Mouse (Mus musculus) gastrocnemius, postnatal 36 days (tissue): ENCODE measurements around the gene Col23a1. TPM values are rescaled to one million over a fixed set of nuclear protein-coding genes. Genes with fewer than 3 reads are reported as not detected.
"Not testable (repeated sequence)": the region's sequence is repeated elsewhere in the genome, so short reads cannot be mapped to it uniquely, and the experiment has no call there.

ENCODE experiments used
- DNase-seq, 2 experiments: peaks; one replicate each; pipeline ENCODE4 v3.0.0; 2022
- intact Hi-C: fragments of 180-260 bp; cut with DNase I; formaldehyde crosslinking; loops from one replicate; pipeline ENCODE4 v1.15.1; 2025
- total RNA-seq, 2 experiments: library from RNA; stranded (reverse); gene quantifications; 2 replicates each; pipeline ENCODE4 v1.2.3; 2021

The Col23a1 gene
- total RNA-seq, 2 experiments from 2014 or later = 1.4 to 1.5 TPM

DNA sequence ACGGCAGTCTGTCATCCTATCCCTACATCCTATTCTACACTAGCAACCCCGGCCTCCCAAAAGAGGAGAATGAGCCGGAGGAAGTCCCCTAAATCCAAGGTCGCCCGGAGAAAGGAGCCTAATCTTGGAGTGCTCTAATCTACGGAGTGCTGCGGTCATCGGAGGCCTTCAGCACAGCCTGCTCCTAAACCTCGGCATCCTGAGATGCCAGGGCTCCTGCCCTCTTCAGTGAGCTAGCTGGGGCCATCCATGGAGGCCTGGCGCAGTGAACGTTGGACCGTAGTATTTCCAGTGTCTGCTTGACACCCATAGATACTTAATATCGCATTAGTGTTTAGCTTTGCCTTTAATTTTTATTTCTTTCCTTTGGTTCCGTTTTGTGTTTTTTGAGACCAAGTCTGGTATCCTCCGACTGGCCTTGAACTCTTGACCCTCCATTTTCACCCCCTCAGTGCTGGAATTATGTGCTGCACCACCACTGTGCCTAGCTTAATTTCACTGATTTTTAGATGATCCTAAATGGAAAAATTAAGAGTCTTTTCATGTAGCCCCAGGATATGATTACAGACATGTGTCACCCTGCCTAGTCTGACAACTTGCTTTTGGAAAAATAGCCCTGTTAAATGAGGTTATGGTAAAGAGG is 317.5 kb downstream of the Col23a1 start:
- intact Hi-C loops = no loop called here

GRCm38 (mm10) chr11:51609266-51609909 is 319.7 kb downstream of the Col23a1 start:
- intact Hi-C loops = no loop called here

More for the DNA sequence above, 317.5 kb downstream of the Col23a1 start:
- no peak for DNase-seq

GRCm38 (mm10) chr11:51609940-51610339 is 320.2 kb downstream of the Col23a1 start:
- DNase-seq, intact Hi-C loops: not testable (repeated sequence)

More at GRCm38 (mm10) chr11:51609266-51609909, 319.7 kb downstream of the Col23a1 start:
- DNase-seq = no peak

DNA sequence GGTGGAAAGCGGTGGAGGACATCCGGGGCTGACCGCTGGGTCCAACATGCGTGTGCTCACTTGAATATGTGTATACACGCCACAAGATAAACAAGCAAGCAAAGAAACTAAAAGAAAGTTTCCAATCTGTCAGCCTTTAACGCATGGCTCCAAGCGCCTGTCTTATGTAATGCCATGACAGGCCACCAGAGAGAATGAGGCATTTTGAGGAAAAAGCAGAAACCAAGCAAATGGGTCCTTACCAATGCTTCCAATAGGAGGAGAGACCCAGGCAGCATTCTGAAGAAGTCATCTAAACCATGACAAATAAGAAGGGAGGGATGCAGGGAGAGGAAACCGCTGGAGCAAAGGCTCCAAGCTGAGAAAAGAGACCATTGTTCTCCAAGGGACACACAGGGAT is 324.5 kb downstream of the Col23a1 start:
- DNase-seq = no peak
- intact Hi-C loops = no loop called here

DNA sequence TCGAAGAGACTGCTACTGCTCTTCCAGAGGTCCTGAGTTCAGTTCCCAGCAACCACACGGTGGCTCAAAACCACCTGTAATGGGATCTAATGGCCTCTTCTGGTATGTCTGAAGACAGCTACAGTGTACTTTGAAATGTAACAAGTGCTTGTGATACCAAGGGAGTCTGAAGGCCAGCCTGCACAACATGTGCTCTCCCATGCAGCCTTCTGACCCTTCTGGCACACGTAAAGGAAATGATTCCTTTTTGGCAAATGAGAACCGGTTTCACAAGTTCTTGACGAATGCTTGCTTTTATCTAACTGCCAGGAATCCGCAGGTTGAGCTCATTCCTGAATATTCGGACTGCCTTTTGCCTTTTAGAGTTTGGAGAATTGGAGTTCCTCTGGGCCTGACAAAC is 325.4 kb downstream of the Col23a1 start:
- intact Hi-C loops = no loop called here
- no peak for DNase-seq

DNA sequence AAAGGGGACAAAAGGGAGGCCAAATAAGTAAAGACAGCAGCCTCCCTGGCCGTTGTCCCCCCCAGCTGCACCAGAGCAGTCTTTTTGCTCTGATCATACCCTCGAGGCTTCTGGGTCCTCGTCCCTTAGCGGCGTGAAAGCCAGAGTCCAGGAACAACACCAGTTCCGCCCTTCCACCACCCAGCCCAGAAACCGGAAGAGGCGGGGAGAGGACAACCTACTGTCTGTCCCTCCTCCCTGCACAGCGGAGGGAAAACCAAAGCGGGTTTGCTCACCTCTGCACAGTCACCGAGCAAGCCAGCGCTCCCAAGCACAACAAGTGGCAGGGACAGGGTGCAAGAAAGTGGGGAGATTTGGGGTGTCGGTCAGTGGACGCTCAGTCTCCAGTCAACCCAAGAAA is 325.9 kb downstream of the Col23a1 start:
- DNase-seq = peak; percentile 56 to 63
- intact Hi-C loops = no loop called here

- intact Hi-C loops, DNase-seq: not testable (repeated sequence)
Measured at GRCm38 (mm10) chr11:51616113-51616512, 326.4 kb downstream of the Col23a1 start.

DNA sequence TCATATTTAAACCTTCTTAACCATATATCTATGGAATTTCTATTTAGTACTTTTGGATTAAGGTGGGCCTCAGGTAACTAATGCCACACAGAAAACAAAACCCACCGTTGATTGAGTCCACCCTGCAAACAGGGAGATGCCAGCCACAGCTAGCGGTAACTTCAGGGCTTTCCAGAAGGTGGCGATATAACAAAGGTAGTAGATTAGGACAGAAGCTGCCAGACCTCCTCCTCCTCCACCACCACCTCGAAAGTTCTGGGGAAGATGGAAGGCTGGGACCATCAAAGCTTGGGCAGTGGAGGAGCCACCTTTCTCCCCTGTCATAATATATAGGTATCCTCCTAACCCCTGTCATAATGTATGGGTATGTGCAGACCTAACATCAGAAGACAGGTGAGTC is 328.0 kb downstream of the Col23a1 start:
- DNase-seq = peak in 1 of 2 experiments; percentile 55
- intact Hi-C loops = loop anchor here (1.0 kb wide), 1 partner anchor 64 kb away; no protein-coding TSS in a partner anchor

GRCm38 (mm10) chr11:51618894-51619408 is 329.2 kb downstream of the Col23a1 start:
- no peak for DNase-seq
- intact Hi-C loops = no loop called here

DNA sequence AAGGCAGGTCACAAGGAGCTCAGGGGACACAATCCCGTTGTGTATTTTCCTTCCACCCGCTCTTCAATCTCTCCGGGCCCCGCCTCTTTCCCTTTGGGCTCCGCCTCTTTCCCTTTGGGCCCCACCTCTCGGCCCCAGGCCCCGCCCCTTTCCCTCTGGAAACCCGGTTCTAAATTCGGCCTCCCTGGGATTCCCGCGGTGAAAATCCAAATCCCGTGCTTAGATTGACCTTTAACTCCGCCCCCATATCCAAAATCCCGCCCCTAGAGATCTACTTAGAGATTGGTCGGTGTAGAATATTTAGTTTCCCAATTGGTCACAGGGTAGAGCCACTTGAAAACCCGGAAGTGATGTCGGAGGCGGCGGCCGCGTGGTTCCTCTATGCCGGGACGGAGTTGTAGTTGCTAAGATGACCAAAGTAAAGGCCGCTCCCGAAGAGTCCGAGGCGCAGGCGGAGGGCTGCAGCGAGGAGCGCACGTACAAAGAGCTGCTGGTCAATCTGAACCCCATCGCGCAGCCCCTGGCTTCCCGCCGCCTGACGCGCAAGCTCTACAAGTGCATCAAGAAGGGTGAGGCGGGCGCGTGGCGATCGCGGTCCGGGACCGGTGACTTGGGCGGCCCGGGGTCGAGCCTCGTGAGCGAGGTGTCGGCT is 329.8 kb downstream of the Col23a1 start, which contains the start of gene Nhp2:
Nhp2 (plus strand) TSS at position 327 of the 652 bp plus-strand sequence.
- intact Hi-C loops = no loop called here
- peak; percentile 92 for DNase-seq

DNA sequence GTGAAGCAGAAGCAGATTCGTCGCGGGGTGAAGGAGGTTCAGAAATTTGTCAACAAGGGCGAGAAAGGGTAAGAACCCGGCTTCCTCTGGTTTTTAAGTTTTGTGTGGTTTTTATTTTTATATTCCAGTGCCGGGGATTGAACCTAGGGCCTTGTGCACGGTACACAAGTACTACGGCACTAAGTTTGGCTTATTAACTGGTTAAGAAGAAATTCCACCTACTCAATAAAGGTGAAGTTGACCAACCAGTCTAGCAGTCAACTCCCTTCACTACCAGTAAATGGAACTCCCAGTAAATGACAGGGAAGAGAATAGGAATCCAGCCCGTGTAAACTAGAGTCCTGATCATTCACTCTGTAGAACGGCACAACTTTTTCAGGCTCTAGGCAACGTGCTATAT is 330.4 kb downstream of the Col23a1 start:
- intact Hi-C loops = no loop called here
- no peak for DNase-seq

GRCm38 (mm10) chr11:51621776-51622175 is 332.1 kb downstream of the Col23a1 start:
- no peak for DNase-seq

DNA sequence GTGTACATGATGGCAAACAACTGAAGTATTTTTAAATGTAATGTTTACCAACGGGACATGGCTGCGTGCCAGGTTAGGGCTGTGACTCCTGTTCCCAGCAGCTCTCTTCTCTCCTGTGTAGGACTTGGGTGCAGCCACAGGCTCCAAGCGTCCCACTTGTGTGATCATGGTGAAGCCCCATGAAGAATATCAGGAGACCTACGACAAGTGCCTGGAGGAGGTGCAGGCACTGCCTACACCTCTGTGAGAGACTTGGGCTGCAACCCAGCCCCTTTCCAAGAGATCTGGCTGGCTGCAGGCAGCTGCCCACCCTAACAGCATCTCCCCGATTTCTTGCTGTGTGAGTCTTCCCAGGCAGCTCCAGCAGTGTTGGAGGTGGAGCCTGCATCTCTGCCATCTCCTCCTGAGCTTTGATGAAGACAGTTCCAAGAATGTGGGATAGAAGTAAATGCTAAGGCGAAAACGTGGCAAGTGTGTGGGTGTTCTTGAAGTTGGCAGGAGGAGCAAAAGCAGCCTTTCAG is 333.3 kb downstream of the Col23a1 start:
- DNase-seq = no peak
- intact Hi-C loops = no loop called here

More at GRCm38 (mm10) chr11:51621776-51622175, 332.1 kb downstream of the Col23a1 start:
- intact Hi-C loops = no loop called here

- DNase-seq = no peak
- intact Hi-C loops = no loop called here
Measured at GRCm38 (mm10) chr11:51625187-51625820, 335.6 kb downstream of the Col23a1 start.

- DNase-seq = no peak
- intact Hi-C loops = no loop called here
Measured at GRCm38 (mm10) chr11:51627425-51627824, 337.7 kb downstream of the Col23a1 start.

- DNase-seq = no peak
- intact Hi-C loops = no loop called here
Measured at GRCm38 (mm10) chr11:51627907-51628306, 338.2 kb downstream of the Col23a1 start.

- intact Hi-C loops = no loop called here
- DNase-seq = no peak
Measured at GRCm38 (mm10) chr11:51629651-51630314, 340.1 kb downstream of the Col23a1 start.

GRCm38 (mm10) chr11:51632130-51632753 is 342.5 kb downstream of the Col23a1 start:
- intact Hi-C loops = no loop called here
- DNase-seq = no peak

- intact Hi-C loops, DNase-seq: not testable (repeated sequence)
Measured at GRCm38 (mm10) chr11:51633200-51633599, 343.5 kb downstream of the Col23a1 start.
